In genomic region chr11:93696982-93697541, GRCm38 (mm10) we compare ENCODE assay signal across 17 mouse cellular contexts.
"Had no signal": no experiment of that assay in that cellular context is flagged by ENCODE, and none has a peak within 500 bp of the region (broad histone marks: within the 10 kb centered on the region; RNA-seq: fewer than 3 reads in every experiment).

No protein-coding gene starts in this region.

- H3K4me2 ChIP-seq: limb, embryonic 15.5 days; liver, embryonic 12.5 days; midbrain, embryonic 11.5 days; midbrain, embryonic 13.5 days; midbrain, embryonic 15.5 days; neural tube, embryonic 12.5 days had no signal

- H3K9me3 ChIP-seq: limb, embryonic 15.5 days; liver, embryonic 12.5 days; midbrain, embryonic 13.5 days; midbrain, embryonic 15.5 days; neural tube, embryonic 12.5 days had no signal

- H3K27ac ChIP-seq: limb, embryonic 15.5 days; liver, embryonic 12.5 days; liver, embryonic 14.5 days; macrophage; midbrain, embryonic 13.5 days; midbrain, embryonic 15.5 days; neural tube, embryonic 12.5 days had no signal

- DNase-seq: retina, postnatal 1 day; right cerebral cortex, adult 18-20 months; right cerebral cortex, postnatal 25 days; right cerebral cortex, postnatal 4 days; spleen, adult 18-20 months; thymus, adult 18-20 months; thymus, postnatal 14 days; thymus, postnatal 36 days had no signal

- H3K4me3 ChIP-seq: limb, embryonic 15.5 days; liver, embryonic 12.5 days; megakaryocyte, embryonic 14.5 days; midbrain, embryonic 13.5 days; midbrain, embryonic 15.5 days; neural tube, embryonic 12.5 days had no signal

- H3K36me3 ChIP-seq: limb, embryonic 15.5 days; liver, embryonic 12.5 days; midbrain, embryonic 13.5 days; midbrain, embryonic 15.5 days; neural tube, embryonic 12.5 days had no signal

- H3K9ac ChIP-seq: limb, embryonic 15.5 days; liver, embryonic 12.5 days; liver, embryonic 14.5 days; midbrain, embryonic 13.5 days; midbrain, embryonic 15.5 days; neural tube, embryonic 12.5 days had no signal

- ATAC-seq: liver, embryonic 12.5 days; midbrain, embryonic 13.5 days; midbrain, embryonic 15.5 days had no signal

- H3K4me1 ChIP-seq: limb, embryonic 15.5 days; liver, embryonic 12.5 days; megakaryocyte, embryonic 14.5 days; midbrain, embryonic 13.5 days; midbrain, embryonic 15.5 days; neural tube, embryonic 12.5 days had no signal

- H3K27me3 ChIP-seq: limb, embryonic 15.5 days; liver, embryonic 12.5 days; megakaryocyte, embryonic 14.5 days; midbrain, embryonic 13.5 days; midbrain, embryonic 15.5 days; neural tube, embryonic 12.5 days had no signal
